Mouse (Mus musculus) monocyte, adult 5-6 weeks (primary cell): ENCODE data around the gene Sephs2. TPM values are rescaled to one million over a fixed set of nuclear protein-coding genes. Genes with fewer than 3 reads are reported as not detected.

ENCODE experiments used
- ATAC-seq: fragments of 153-309, 156-312 bp; replicated peaks from 2 replicates; pipeline ENCODE4 v1.8.0; 2017; ENCODE audit warnings: mild to moderate bottlenecking; ENCODE audit not compliant: low TSS enrichment, insufficient number of reproducible peaks, severe bottlenecking, poor library complexity, low FRiP score
- total RNA-seq: library from RNA; stranded (forward); fragments of 200-1000, 200-491, 200-594 nt; gene quantifications from 3 replicates; pipeline ENCODE4 v1.2.3, GENCODE M21; 2017

The Sephs2 gene
- total RNA-seq, 1 experiment from 2014 or later: 200 TPM

DNA sequence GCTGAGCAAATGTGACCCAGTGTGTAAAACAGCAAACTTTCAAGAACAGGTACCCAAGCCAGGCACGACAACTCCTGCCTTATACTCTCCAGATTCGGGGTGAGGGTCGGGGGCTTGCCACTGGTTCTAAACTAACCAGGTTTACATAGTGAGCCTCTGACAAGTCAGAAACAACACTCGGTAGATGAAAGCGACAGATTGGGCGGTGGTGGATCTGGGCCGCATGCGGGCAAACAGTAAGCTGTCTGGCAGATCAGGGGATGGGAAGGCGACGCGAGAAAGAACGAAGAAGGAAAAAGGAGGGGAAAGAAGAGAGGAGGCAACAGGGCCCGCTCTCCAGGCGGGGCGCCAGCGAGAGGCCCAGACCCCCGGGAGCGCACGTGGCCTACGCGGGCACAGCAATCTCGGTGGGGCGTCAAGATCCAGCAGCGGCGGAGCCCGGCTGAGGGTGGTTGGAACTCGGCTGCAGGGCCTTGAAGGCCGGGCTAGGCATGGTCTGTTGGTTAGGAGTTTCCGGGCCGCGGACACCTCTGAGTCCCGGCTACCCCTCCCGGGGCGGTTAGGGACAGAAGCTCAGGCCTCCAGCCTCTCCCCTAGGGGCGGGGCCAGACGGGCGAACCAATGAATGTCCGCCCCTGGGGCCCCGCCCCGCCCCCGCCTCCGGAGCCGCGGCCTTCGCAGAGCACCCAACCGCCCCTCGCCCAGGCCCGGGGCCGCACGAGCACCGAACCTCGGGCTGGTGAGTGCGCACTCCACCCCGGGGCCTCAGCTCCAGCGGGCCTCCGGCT lies 29.8 kb downstream of the Sephs2 start, which contains the start of gene Zfp771:
Gene Zfp771 (plus strand): TSS at position 405 of the 788 bp plus-strand sequence.
- ATAC-seq: peak; percentile 96

DNA sequence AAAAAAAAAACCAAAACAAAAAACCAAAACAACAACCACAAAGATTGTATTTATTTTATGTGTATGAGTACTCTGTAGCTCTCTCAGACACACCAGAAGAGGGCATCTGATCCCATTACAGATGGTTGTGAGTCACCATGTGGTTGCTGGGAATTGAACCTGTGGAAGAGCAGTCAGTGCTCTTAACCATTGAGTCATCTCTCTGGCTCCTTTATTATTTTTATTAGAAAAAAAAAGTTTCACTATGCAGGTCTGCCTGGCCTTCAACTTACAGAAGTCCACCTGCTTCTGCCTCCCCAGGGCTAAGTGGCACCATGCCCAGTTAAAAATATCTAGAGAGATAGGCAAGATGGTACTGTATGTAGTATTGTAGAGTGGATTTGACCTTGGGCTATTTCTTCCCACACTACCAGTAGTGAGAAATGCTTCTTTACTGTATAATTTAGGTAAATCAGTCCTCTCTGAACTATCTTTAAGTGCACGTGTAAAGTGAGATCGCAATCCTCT lies 30.4 kb downstream of the Sephs2 start:
- ATAC-seq: no peak

DNA sequence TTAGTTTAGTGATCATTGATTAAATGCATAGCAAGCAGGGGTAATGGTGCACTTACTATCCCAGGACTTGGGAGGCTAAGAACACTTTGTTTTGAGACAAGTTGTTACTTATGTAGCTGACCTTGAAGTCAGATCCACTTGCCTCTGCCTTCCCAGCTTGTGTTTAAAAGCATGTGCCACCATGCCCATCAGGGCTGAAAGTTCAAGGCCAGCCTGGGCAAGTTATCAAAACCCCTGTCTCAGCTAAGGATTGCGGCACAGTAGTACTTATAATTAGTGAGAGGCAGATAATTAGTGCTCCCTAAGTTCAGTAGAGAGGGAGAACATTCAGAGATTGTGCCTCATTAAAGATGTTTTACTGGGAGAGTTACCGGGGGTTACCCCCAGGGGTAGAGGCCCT lies 39.1 kb downstream of the Sephs2 start:
- no peak for ATAC-seq

DNA sequence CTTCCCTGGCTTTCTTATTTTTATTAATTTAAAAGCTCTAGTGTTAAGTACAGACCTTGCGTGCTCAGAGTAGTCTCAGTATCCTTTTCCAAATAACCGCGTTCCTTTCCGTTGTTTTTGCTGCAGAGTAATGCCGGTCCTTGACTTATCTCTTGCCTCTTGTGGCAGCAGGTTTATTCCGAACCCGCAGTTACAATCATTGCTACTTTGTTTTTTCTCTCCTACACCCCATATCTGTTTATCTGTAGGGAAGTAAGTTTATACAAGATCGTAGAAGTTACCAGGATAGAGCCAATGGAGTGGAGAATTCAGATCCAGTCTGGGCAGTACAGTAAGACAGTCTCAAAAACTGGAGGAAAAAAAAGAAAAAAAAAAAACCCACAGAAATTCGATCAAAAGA lies 40.1 kb downstream of the Sephs2 start:
- ATAC-seq: no peak

DNA sequence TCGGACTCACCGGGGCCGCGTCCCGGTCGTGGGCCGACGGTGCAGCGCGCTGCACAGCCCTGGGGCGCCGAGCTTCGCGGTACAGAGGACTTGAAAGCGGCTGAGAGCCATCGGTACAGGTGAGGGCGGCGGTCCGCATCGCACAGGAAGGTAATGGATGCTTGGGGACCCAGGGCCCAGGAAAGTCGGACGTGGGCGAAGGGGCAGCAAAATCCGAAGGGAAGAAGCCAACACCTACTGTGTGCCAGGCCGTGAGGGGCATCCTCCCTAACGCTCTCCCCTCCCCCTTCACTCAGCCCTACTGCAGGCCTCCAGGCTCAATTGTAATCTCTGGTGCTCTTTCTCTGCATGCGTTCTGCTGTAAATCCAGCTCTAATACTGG lies 40.5 kb downstream of the Sephs2 start:
- peak; percentile 9; the same call in 1 of the 2 replicates for ATAC-seq

GRCm38 (mm10) chr7:127232622-127233367 lies 41.1 kb downstream of the Sephs2 start, which contains the start of the genes Zfp553 and Sept1:
Gene Zfp553, plus strand, starts transcription at chr7:127233061.
Gene Sept1, minus strand, starts transcription at chr7:127233130.
- peak; percentile 41 for ATAC-seq

DNA sequence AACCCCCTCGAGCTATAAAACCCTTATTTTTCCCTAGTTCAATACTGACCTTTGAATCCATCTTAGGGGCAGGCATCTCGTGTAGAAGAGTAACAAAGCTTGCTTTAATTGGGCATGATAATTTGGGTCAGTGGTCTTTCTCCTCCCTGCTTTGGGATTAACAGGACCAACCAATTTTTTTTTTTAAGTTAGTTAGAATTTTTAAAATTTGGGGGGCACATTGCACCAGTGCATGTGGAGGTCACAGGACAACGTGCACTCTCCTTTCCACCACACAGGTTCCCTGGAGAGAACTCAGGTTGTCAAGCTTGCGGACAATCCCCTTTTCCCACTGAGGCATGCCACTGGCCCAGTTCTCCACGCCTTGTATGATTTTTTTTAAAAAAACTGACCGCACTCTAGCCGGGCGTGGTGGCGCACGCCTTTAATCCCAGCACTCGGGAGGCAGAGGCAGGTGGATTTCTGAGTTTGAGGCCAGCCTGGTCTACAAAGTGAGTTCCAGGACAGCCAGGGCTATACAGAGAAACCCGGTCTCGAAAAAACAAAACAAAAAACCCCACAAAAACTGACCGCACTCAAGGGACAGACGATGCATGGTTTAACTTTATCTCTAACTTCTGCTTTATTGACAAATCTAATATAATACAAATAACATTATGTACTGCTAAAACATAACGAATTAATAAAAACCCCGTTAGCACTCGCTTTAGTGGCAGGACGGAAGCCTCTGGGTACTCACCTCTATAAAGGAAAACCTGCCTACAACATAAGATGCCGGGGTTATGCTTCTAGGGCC lies 41.8 kb downstream of the Sephs2 start:
- ATAC-seq: no peak

DNA sequence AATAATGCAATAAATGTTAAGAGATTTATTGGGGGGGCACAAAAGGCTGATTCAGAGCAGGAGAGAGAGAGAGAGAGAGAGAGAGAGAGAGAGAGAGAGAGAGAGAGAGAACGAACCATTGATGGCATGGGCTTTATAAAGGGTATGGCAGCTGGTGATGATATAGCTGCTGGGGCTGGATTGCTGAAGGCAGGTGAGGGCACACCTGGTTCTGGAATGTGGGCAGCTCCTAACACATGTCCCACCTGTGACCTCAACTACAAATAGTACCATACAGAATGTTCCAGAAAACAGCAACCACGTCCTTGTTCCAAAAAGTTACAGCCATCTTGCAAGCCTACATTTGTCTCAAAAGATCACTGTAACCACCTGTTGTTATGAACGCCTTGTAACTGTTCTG lies 42.5 kb downstream of the Sephs2 start:
- ATAC-seq: no peak

- peak; percentile 81 for ATAC-seq
Observed at GRCm38 (mm10) chr7:127228615-127229303, 45.1 kb downstream of the Sephs2 start.

DNA sequence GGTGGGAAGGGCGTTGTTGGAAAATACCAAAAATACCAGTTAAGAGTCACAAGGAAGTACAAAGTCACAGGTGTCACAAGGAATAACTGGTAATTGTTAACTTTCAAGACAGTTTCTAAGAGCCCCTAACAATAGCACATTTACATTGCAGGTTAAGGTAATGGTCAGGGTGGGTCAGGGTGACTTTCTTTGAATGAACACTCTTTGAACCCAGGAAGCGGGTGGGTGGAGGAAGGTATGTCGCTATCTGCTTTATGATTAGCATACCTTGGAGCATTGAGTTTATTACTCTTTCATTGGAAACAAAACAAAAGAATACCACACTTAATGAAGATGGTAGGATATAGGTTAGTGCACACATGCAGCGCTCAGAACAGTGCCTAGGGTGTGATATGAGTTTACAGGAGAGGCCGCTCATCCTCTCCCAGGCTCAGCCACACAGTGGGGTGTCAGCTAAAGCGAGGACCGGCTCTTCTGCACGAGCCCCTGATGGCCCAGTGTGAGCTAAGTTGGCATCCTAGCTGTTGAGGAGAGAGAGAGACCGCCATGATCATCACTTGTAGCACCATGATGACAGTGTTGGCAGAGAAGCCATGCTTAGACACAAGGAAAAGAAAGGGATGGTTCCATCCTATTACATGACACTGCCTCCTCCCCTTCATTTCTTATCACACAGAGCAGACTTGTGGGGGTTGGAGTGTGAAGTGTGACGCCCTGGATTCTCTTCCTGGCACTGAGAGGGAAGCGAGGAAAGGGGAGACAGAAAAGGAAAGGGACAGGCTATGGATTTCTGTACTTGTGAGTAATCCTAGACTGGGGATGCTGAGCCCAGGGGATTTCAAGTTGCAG lies 48.5 kb downstream of the Sephs2 start:
- no peak for ATAC-seq

DNA sequence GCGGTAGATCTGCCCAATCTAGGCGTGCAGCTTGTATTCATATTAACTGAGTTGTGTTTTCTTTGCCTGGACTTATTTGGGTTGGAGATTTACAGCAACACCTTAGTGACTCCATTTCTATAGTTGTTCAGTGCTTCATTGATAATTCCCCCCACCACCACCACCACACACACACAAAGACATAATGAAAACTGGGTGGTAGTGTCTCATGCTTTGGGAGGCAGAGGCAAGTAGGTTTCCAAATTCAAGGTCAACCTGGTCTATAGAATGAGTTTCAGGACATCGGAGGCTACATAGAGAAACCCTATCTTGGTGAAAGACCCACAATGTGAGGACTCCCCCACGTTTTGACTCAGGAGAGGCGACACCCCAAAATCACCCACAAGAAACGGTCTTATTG lies 49.2 kb downstream of the Sephs2 start:
- no peak for ATAC-seq

GRCm38 (mm10) chr7:127223515-127224478 lies 50.1 kb downstream of the Sephs2 start:
- no peak for ATAC-seq

- ATAC-seq: no peak
Observed at GRCm38 (mm10) chr7:127223106-127223505, 50.7 kb downstream of the Sephs2 start.
